Mouse (Mus musculus) embryo, embryonic 11 days (tissue): ENCODE measurements around the gene Wfdc6a.
"Not testable (repeated sequence)": the region's sequence is repeated elsewhere in the genome, so short reads cannot be mapped to it uniquely, and the experiment has no call there.

Source experiments
- DNase-seq: peaks from one replicate; pipeline ENCODE4 v3.0.0-alpha.2; 2015

Wfdc6a gene

GRCm38 (mm10) chr2:164585025-164585725 is at the start of gene Wfdc6a:
Gene Wfdc6a, minus strand, starts transcription at chr2:164585447.
- not testable (repeated sequence) for DNase-seq

- no peak for DNase-seq
Measured at GRCm38 (mm10) chr2:164621775-164622174, 36.5 kb upstream of the Wfdc6a start.

- no peak for DNase-seq
Measured at GRCm38 (mm10) chr2:164619050-164619449, 33.8 kb upstream of the Wfdc6a start.

- no peak for DNase-seq
Measured at GRCm38 (mm10) chr2:164615386-164615785, 30.1 kb upstream of the Wfdc6a start.

GRCm38 (mm10) chr2:164613471-164613870 is 28.2 kb upstream of the Wfdc6a start, which contains the start of the genes Wfdc6b and Wfdc8:
Gene Wfdc6b, plus strand, starts transcription at chr2:164613522.
Gene Wfdc8, minus strand, starts transcription at chr2:164613626.
- DNase-seq, result not testable (repeated sequence)

- no peak for DNase-seq
Measured at GRCm38 (mm10) chr2:164608781-164609180, 23.5 kb upstream of the Wfdc6a start.

GRCm38 (mm10) chr2:164604411-164604810 is 19.2 kb upstream of the Wfdc6a start:
- DNase-seq, result no peak

GRCm38 (mm10) chr2:164603482-164603881 is 18.2 kb upstream of the Wfdc6a start:
- DNase-seq, result no peak

- DNase-seq, result no peak
Measured at GRCm38 (mm10) chr2:164600179-164600578, 14.9 kb upstream of the Wfdc6a start.

GRCm38 (mm10) chr2:164593494-164593893 is 8.2 kb upstream of the Wfdc6a start, which contains the start of gene Eppin:
Gene Eppin, minus strand, starts transcription at chr2:164593594.
- DNase-seq, result no peak

- peak; percentile 79 for DNase-seq
Measured at GRCm38 (mm10) chr2:164592014-164592413, 6.8 kb upstream of the Wfdc6a start.

- not testable (repeated sequence) for DNase-seq
Measured at GRCm38 (mm10) chr2:164573359-164573758, 11.9 kb downstream of the Wfdc6a start, which contains the start of gene Spint3. Gene Spint3, minus strand, starts transcription at chr2:164573459.

- no peak for DNase-seq
Measured at GRCm38 (mm10) chr2:164567460-164567859, 17.8 kb downstream of the Wfdc6a start.

- DNase-seq, result no peak
Measured at GRCm38 (mm10) chr2:164566997-164567396, 18.2 kb downstream of the Wfdc6a start.

GRCm38 (mm10) chr2:164564346-164564745 is 20.9 kb downstream of the Wfdc6a start:
- no peak for DNase-seq

GRCm38 (mm10) chr2:164563339-164564038 is 21.8 kb downstream of the Wfdc6a start:
- DNase-seq, result peak; percentile 78

- DNase-seq, result peak; percentile 61
Measured at GRCm38 (mm10) chr2:164562391-164563188, 22.7 kb downstream of the Wfdc6a start, which contains the start of gene Wfdc2. Gene Wfdc2, plus strand, starts transcription at chr2:164562413.

- no peak for DNase-seq
Measured at GRCm38 (mm10) chr2:164560106-164560505, 25.1 kb downstream of the Wfdc6a start.

- no peak for DNase-seq
Measured at GRCm38 (mm10) chr2:164558991-164559645, 26.1 kb downstream of the Wfdc6a start.

- DNase-seq, result no peak
Measured at GRCm38 (mm10) chr2:164558426-164558825, 26.8 kb downstream of the Wfdc6a start.

- DNase-seq, result no peak
Measured at GRCm38 (mm10) chr2:164551502-164551901, 33.7 kb downstream of the Wfdc6a start.

GRCm38 (mm10) chr2:164550895-164551269 is 34.4 kb downstream of the Wfdc6a start:
- DNase-seq, result no peak
